Mouse (Mus musculus) MEL (cell line): ENCODE results near the gene Aplp1. TPM values are rescaled to one million over a fixed set of nuclear protein-coding genes. Genes with fewer than 3 reads are reported as not detected.

Experiments used
- DNase-seq: peaks from one replicate; pipeline ENCODE4 v3.0.0; 2011; ENCODE audit warnings: low read depth, low spot score
- H3K27ac ChIP-seq: 2 replicates; pipeline ENCODE4 v1.5.1; 2012; ENCODE audit warnings: low read depth, mild to moderate bottlenecking, control low read depth, low read length, moderate library complexity; ENCODE audit not compliant: control insufficient read depth
- H3K27me3 ChIP-seq, 2 experiments: fragments of 150-350 bp in 1 of 2; sonication (generic) in 1 of 2; 2 replicates each; pipeline ENCODE4 v1.6.1; 2012; ENCODE audit warnings: low read length in 2 of 2, mild to moderate bottlenecking in 2 of 2, improper control_type of control experiment in 1 of 2, moderate library complexity in 1 of 2; ENCODE audit not compliant: insufficient read depth in 2 of 2, control insufficient read depth in 1 of 2
- H3K36me3 ChIP-seq, 2 experiments: 2 replicates each; pipeline ENCODE4 v1.6.1; 2012 to 2014; ENCODE audit warnings: low read length in 2 of 2, improper control_type of control experiment in 1 of 2, inconsistent platforms in 1 of 2, mild to moderate bottlenecking in 1 of 2; ENCODE audit not compliant: insufficient read depth in 2 of 2, control insufficient read depth in 1 of 2
- H3K4me1 ChIP-seq, 2 experiments: fragments of 150-350 bp in 1 of 2; sonication (generic) in 1 of 2; 2 replicates each; pipeline ENCODE4 v1.6.1; 2012; ENCODE audit warnings: low read length in 2 of 2, improper control_type of control experiment in 1 of 2, mild to moderate bottlenecking in 1 of 2; ENCODE audit not compliant: insufficient read depth in 2 of 2, control insufficient read depth in 1 of 2
- H3K4me3 ChIP-seq, 2 experiments: fragments of 150-350 bp in 1 of 2; sonication (generic) in 1 of 2; 2 replicates each; pipeline ENCODE4 v1.5.1; 2012; ENCODE audit warnings: low read depth in 2 of 2, low read length in 2 of 2, mild to moderate bottlenecking in 2 of 2, moderate library complexity in 2 of 2, control low read depth in 1 of 2, improper control_type of control experiment in 1 of 2; ENCODE audit not compliant: control insufficient read depth in 1 of 2, insufficient read depth in 1 of 2
- H3K79me2 ChIP-seq: 2 replicates; pipeline ENCODE4 v1.6.1; 2012; ENCODE audit warnings: mild to moderate bottlenecking, low read length, moderate library complexity; ENCODE audit not compliant: control insufficient read depth, poor library complexity, insufficient read depth
- H3K9ac ChIP-seq: 2 replicates; pipeline ENCODE4 v1.6.1; 2012; ENCODE audit warnings: low read depth, mild to moderate bottlenecking, control low read depth, low read length, moderate library complexity; ENCODE audit not compliant: control insufficient read depth, poor library complexity, severe bottlenecking
- H3K9me3 ChIP-seq: fragments of 150-350 bp; sonication (generic); replicated peaks from 2 replicates; pipeline ENCODE4 v1.6.1; 2012; ENCODE audit warnings: mild to moderate bottlenecking, low read length, improper control_type of control experiment, moderate library complexity; ENCODE audit not compliant: insufficient read depth
- BHLHE40 ChIP-seq: IDR thresholded peaks from 2 replicates; pipeline ENCODE4 v1.6.1; 2012; ENCODE audit warnings: low read depth, mild to moderate bottlenecking, inconsistent platforms, low read length, improper control_type of control experiment, borderline replicate concordance
- CHD1 ChIP-seq: IDR thresholded peaks from 2 replicates; pipeline ENCODE4 v1.6.1; 2012; ENCODE audit warnings: low read depth, mild to moderate bottlenecking, inconsistent platforms, low read length, improper control_type of control experiment
- CTCF ChIP-seq, 3 experiments: IDR thresholded peaks in 2 of 3; conservative IDR thresholded peaks in 1 of 3; 2 replicates each; pipeline ENCODE4 v1.5.1; 2011 to 2012; ENCODE audit warnings: low read length in 3 of 3, low read depth in 2 of 3, mild to moderate bottlenecking in 2 of 3, improper control_type of control experiment in 1 of 3, inconsistent platforms in 1 of 3, mixed read lengths in 1 of 3, moderate library complexity in 1 of 3; ENCODE audit not compliant: control insufficient read depth in 1 of 3, insufficient read depth in 1 of 3, poor library complexity in 1 of 3, severe bottlenecking in 1 of 3
- ELF1 ChIP-seq: IDR thresholded peaks from 2 replicates; pipeline ENCODE4 v1.6.1; 2014; ENCODE audit warnings: low read depth, mild to moderate bottlenecking, inconsistent platforms, low read length, improper control_type of control experiment, moderate library complexity
- ETS1 ChIP-seq: IDR thresholded peaks from 2 replicates; pipeline ENCODE4 v1.6.1; 2012; ENCODE audit warnings: low read depth, mild to moderate bottlenecking, inconsistent platforms, low read length, improper control_type of control experiment, moderate library complexity
- GATA1 ChIP-seq: IDR thresholded peaks from 2 replicates; pipeline ENCODE4 v1.6.1; 2011; ENCODE audit warnings: low read depth, low read length, improper control_type of control experiment
- MXI1 ChIP-seq: IDR thresholded peaks from 2 replicates; pipeline ENCODE4 v1.6.1; 2011; ENCODE audit warnings: mild to moderate bottlenecking, low read depth, low read length, improper control_type of control experiment
- MYB ChIP-seq: IDR thresholded peaks from 2 replicates; pipeline ENCODE4 v1.6.1; 2011; ENCODE audit warnings: mild to moderate bottlenecking, low read depth, low read length, improper control_type of control experiment
- NRF1 ChIP-seq: IDR thresholded peaks from 2 replicates; pipeline ENCODE4 v1.6.1; 2014; ENCODE audit warnings: low read depth, mild to moderate bottlenecking, inconsistent platforms, low read length, improper control_type of control experiment, moderate library complexity; ENCODE audit not compliant: poor library complexity, insufficient read depth, severe bottlenecking
- POLR2AphosphoS5 ChIP-seq: IDR thresholded peaks from 2 replicates; pipeline ENCODE4 v1.6.1; 2012; ENCODE audit warnings: low read depth, borderline replicate concordance, mild to moderate bottlenecking, inconsistent platforms, low read length, moderate library complexity, mixed read lengths
- RAD21 ChIP-seq: IDR thresholded peaks from 2 replicates; pipeline ENCODE4 v1.6.1; 2011; ENCODE audit warnings: mild to moderate bottlenecking, low read depth, low read length, improper control_type of control experiment
- RCOR1 ChIP-seq: IDR thresholded peaks from 2 replicates; pipeline ENCODE4 v1.6.1; 2012; ENCODE audit warnings: low read depth, mild to moderate bottlenecking, inconsistent platforms, low read length, improper control_type of control experiment
- TAL1 ChIP-seq: IDR thresholded peaks from 2 replicates; pipeline ENCODE4 v1.6.1; 2012; ENCODE audit warnings: mild to moderate bottlenecking, inconsistent platforms, low read length, moderate library complexity, mixed read lengths
- TCF12 ChIP-seq: IDR thresholded peaks from 2 replicates; pipeline ENCODE4 v1.6.1; 2014; ENCODE audit warnings: low read depth, mild to moderate bottlenecking, inconsistent platforms, low read length, improper control_type of control experiment, moderate library complexity
- USF1 ChIP-seq: IDR thresholded peaks from 2 replicates; pipeline ENCODE4 v1.6.1; 2014; ENCODE audit warnings: low read depth, mild to moderate bottlenecking, inconsistent platforms, low read length, improper control_type of control experiment, moderate library complexity
- USF2 ChIP-seq, 2 experiments: IDR thresholded peaks; 2 replicates each; pipeline ENCODE4 v1.6.1; 2011 to 2012; ENCODE audit warnings: improper control_type of control experiment in 2 of 2, low read length in 2 of 2, borderline replicate concordance in 1 of 2, inconsistent platforms in 1 of 2, low read depth in 1 of 2, mild to moderate bottlenecking in 1 of 2; ENCODE audit not compliant: insufficient read depth in 1 of 2
- ZKSCAN1 ChIP-seq: IDR thresholded peaks from 2 replicates; pipeline ENCODE4 v1.6.1; 2012; ENCODE audit warnings: low read depth, mild to moderate bottlenecking, inconsistent platforms, low read length, improper control_type of control experiment, moderate library complexity
- polyA plus RNA-seq, 2 experiments: library from polyadenylated mRNA; stranded (reverse) in 1 of 2; unstranded in 1 of 2; fragments of >175 nt in 1 of 2; fragments of >200 nt in 1 of 2; gene quantifications; 2 replicates each; pipeline versions ENCODE4 v1.2.1 to v1.2.4; 2012; ENCODE audit warnings: low replicate concordance in 2 of 2, low read depth in 1 of 2; ENCODE audit not compliant: insufficient read length in 2 of 2, insufficient read depth in 1 of 2, missing spikeins in 1 of 2
- total RNA-seq: library from RNA; depleted of rRNA; stranded (reverse); fragments of 300-350 nt; gene quantifications from 2 replicates; pipeline ENCODE4 v1.2.3, GENCODE M21; 2012

The Aplp1 gene
- total and polyA plus RNA-seq, 3 experiments = 1.9 to 7.1 TPM; not detected in 1

DNA sequence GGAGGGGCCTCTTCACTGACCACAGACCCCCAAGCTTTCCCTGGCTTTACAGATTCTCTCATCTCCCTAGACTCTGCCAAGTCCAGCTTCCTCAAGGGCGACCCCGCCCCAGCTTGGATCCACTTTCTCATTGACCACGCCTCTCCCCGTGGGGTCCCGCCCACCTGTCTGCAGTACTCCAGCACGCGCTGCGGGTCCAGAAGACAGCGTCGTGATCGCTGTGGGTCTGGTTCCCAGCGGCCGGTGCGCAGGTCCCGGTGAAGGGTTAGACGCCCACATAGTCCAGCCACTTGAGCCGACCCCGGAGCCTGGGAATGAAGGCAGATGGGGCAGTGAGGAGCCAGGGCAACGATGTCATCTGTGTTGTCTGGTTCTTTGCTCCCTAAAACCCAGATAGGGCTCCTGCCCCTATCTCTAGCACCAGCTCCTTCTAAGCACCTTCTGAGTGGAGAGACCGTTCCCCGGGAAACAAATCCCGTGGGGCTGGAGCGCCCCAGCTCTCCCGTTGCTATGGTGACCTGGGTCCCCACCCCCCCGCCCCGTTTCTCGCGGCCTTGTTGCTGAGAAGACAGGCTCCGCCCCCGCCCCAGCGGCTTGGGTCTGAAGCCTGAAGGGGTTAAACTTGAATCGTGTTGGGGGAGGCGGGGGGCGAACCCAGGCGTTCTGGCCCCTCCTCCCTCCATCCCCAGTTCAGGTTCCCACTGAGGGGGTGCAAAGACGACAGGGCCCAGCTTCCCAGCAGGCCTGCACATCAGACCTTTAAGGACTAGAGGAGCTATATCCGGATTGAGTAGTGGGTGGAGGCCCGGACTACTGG lies 973 bp downstream of the Aplp1 start:
- peak overlapping the region; percentile 69 for H3K9ac ChIP-seq
- no peak for TF ChIP-seq GATA1
- TF ChIP-seq CTCF (IDR thresholded peaks at IDR 0.05 in 2 of 3, conservative IDR thresholded peaks at IDR 0.05 in 1 of 3; ENCODE audit: control insufficient read depth in 1 of 3, insufficient read depth in 1 of 3, low read depth in 2 of 3, low read length in 3 of 3, poor library complexity in 1 of 3, severe bottlenecking in 1 of 3) = no peak
- TF ChIP-seq NRF1 = no peak
- TF ChIP-seq ELF1 = no peak
- no peak for TF ChIP-seq MYB
- no peak for TF ChIP-seq TCF12
- no peak for TF ChIP-seq MXI1
- TF ChIP-seq RAD21 = no peak
- TF ChIP-seq POLR2AphosphoS5 = no peak
- TF ChIP-seq USF2 (IDR thresholded peaks at IDR 0.05; ENCODE audit: borderline replicate concordance in 1 of 2, insufficient read depth in 1 of 2, low read depth in 1 of 2, low read length in 2 of 2) = no peak
- TF ChIP-seq ZKSCAN1 = no peak
- peak overlapping the region; percentile 62 to 72 for H3K4me3 ChIP-seq
- H3K27me3 ChIP-seq = no peaks in the 10 kb centered on the region
- H3K79me2 ChIP-seq = no peaks in the 10 kb centered on the region; the same call in 1 of the 2 replicates
- no peaks in the 10 kb centered on the region; a peak in 1 of 4 replicates for H3K36me3 ChIP-seq
- H3K9me3 ChIP-seq = no peaks in the 10 kb centered on the region
- peak; percentile 24 for DNase-seq
- H3K27ac ChIP-seq = no peak overlapping the region
- H3K4me1 ChIP-seq = peaks cover 0 to 8% of the 10 kb centered on the region in 2 experiments; a peak in 1 of 4 replicates

GRCm38 (mm10) chr7:30443696-30444095 lies 1.6 kb downstream of the Aplp1 start:
- TF ChIP-seq CHD1 (no peak), ETS1 (no peak), TAL1 (no peak), RCOR1 (no peak), BHLHE40 (no peak), CTCF (IDR thresholded peaks at IDR 0.05 in 2 of 3, conservative IDR thresholded peaks at IDR 0.05 in 1 of 3; ENCODE audit: control insufficient read depth in 1 of 3, insufficient read depth in 1 of 3, low read depth in 2 of 3, low read length in 3 of 3, poor library complexity in 1 of 3, severe bottlenecking in 1 of 3) (no peak), USF1 (no peak)
- peaks cover 0 to 8% of the 10 kb centered on the region in 2 experiments; a peak in 1 of 4 replicates for H3K4me1 ChIP-seq
- H3K4me3 ChIP-seq = no peak overlapping the region
- no peak overlapping the region for H3K27ac ChIP-seq
- DNase-seq = no peak
- no peak overlapping the region for H3K9ac ChIP-seq
- no peaks in the 10 kb centered on the region; the same call in 1 of the 2 replicates for H3K79me2 ChIP-seq
- no peaks in the 10 kb centered on the region; a peak in 1 of 4 replicates for H3K36me3 ChIP-seq
- H3K9me3 ChIP-seq = no peaks in the 10 kb centered on the region
- no peaks in the 10 kb centered on the region for H3K27me3 ChIP-seq
